Mouse (Mus musculus): ENCODE measurements around the gene Zfp667. TPM values are rescaled to one million over a fixed set of nuclear protein-coding genes. Genes with fewer than 3 reads are reported as not detected.

Zfp667 gene
- total and polyA plus RNA-seq, 2 experiments = 0.43 to 1.6 TPM

DNA sequence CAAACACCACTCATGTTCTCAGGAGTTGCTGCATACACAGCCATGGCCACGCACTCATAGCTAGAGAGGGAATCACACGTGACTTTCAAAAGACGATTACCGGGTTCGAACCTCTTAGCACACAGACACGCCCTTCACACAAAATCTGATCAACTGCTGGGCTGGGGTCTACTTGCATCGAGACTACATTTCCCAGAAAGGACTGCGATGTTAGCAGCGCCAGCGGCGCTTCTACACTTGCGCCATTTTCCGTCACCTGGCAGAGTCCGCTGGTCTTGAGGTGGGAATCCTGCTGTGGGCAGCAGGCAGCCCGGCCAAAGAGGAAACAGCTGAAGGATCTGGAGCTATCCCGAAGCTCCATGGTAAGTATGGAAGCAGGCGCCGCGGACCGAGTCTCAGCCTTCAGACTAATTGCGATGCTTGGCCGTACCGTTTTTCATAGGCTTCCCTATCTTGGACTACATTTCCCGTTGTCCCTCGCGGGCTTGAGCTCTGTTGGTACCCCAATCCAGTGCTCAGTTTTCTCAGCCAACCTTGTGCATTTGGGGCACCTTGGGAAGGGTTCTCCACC lies 57.2 kb downstream of the Zfp667 start, which contains the start of gene Gm3854:
Gene Gm3854, plus strand, starts transcription at position 259 of the 571 bp plus-strand sequence.
- WGBS = 2% methylated on average over 26 of the region's 26 CpGs
- Histone ChIP-seq H3K9ac (ENCODE audit: low read depth, low read length) (peak within 1 kb of the TSS; percentile 16; the same call in 1 of the 2 replicates), H3K4me3 (ENCODE audit: insufficient read depth, low read depth, low read length) (peak within 1 kb of the TSS; percentile 73), H3K27me3 (ENCODE audit: control insufficient read depth, insufficient read depth, low read length) (peaks cover 2% of the 10 kb centered on the region; the same call in 1 of the 2 replicates), H3K79me2 (ENCODE audit: control insufficient read depth, insufficient read depth, low read length) (no peaks in the 10 kb centered on the region), H3K27ac (replicated peaks; ENCODE audit: insufficient read depth, low read depth, low read length) (no peak within 1 kb of the TSS), H3K36me3 (ENCODE audit: control insufficient read depth, insufficient read depth, low read length) (no peaks in the 10 kb centered on the region), H3K4me1 (ENCODE audit: control insufficient read depth, insufficient read depth, low read length) (no peaks in the 10 kb centered on the region)
- TF ChIP-seq POLR2A (IDR thresholded peaks at IDR 0.05; ENCODE audit: extremely low read depth, insufficient read depth, low read length) = no peak
- no peak for TF ChIP-seq CTCF (IDR thresholded peaks at IDR 0.05; ENCODE audit: low read depth, low read length)
- peak; percentile 38 for DNase-seq (ENCODE audit: extremely low read depth, low read depth, low spot score)

DNA sequence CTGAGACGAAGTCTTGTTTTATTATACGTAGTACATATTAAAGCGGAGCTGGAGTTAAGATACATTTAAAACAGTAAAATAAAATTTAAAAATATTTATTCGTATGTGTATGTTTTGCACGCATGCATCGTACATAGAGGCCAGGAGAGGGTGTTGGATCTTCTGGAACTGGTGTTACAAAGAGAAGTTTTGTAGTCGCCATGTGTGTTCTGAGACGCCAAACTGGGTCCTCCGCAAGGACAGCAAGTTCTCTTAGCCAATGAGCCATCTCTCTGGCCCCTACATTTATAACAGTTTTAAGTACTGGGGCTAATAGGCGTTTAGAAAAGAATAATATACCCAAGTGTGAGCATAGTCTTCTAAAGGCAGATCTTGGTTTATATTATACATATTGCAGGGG lies 57.7 kb downstream of the Zfp667 start:
- TF ChIP-seq POLR2A (IDR thresholded peaks at IDR 0.05; ENCODE audit: extremely low read depth, insufficient read depth, low read length) = no peak
- no peak for TF ChIP-seq CTCF (IDR thresholded peaks at IDR 0.05; ENCODE audit: low read depth, low read length)
- no peak for DNase-seq (ENCODE audit: extremely low read depth, low read depth, low spot score)
- Histone ChIP-seq H3K27ac (replicated peaks; ENCODE audit: insufficient read depth, low read depth, low read length) (no peak overlapping the region), H3K79me2 (ENCODE audit: control insufficient read depth, insufficient read depth, low read length) (no peaks in the 10 kb centered on the region), H3K27me3 (ENCODE audit: control insufficient read depth, insufficient read depth, low read length) (peaks cover 2% of the 10 kb centered on the region; the same call in 1 of the 2 replicates), H3K9ac (ENCODE audit: low read depth, low read length) (no peak overlapping the region), H3K4me3 (ENCODE audit: insufficient read depth, low read depth, low read length) (peak overlapping the region; percentile 73; the same call in 1 of the 2 replicates), H3K36me3 (ENCODE audit: control insufficient read depth, insufficient read depth, low read length) (no peaks in the 10 kb centered on the region), H3K4me1 (ENCODE audit: control insufficient read depth, insufficient read depth, low read length) (no peaks in the 10 kb centered on the region)
- 38% methylated on average over 10 of the region's 10 CpGs for WGBS

Other genes starting within 250 kb of the Zfp667 start
- not detected in 2 replicates for gene Nlrp4c, start 241.4 kb upstream of the Zfp667 start, total RNA-seq (2014; rRNA removed)
- not detected in 2 replicates for gene Nlrp4c, start 241.4 kb upstream of the Zfp667 start, polyA plus RNA-seq (2012; rRNA removed)
- gene Zfp787, start 130.6 kb upstream of the Zfp667 start, total RNA-seq (2014; rRNA removed) = 33.7 and 36.8 TPM in 2 replicates
- gene Zfp787, start 130.6 kb upstream of the Zfp667 start, polyA plus RNA-seq (2012; rRNA removed) = 46.0 and 51.7 TPM in 2 replicates
- gene Zfp444, start 114.4 kb upstream of the Zfp667 start, total RNA-seq (2014; rRNA removed) = 11.0 and 17.5 TPM in 2 replicates
- 23.9 and 29.7 TPM in 2 replicates for gene Zfp444, start 114.4 kb upstream of the Zfp667 start, polyA plus RNA-seq (2012; rRNA removed)
- not detected in 2 replicates for gene Galp, start 89.5 kb upstream of the Zfp667 start, total RNA-seq (2014; rRNA removed)
- not detected in 2 replicates for gene Galp, start 89.5 kb upstream of the Zfp667 start, polyA plus RNA-seq (2012; rRNA removed)
- gene Zscan5b, start 64.3 kb upstream of the Zfp667 start, total RNA-seq (2014; rRNA removed) = not detected in 2 replicates
- not detected in 2 replicates for gene Zscan5b, start 64.3 kb upstream of the Zfp667 start, polyA plus RNA-seq (2012; rRNA removed)
- gene Epp13, start 33.9 kb upstream of the Zfp667 start, total RNA-seq (2014; rRNA removed) = not detected in 2 replicates
- gene Epp13, start 33.9 kb upstream of the Zfp667 start, polyA plus RNA-seq (2012; rRNA removed) = not detected in 2 replicates
- gene Zfp583, start 44.7 kb downstream of the Zfp667 start, total RNA-seq (2014; rRNA removed) = 0.27 and 0.28 TPM in 2 replicates
- gene Zfp583, start 44.7 kb downstream of the Zfp667 start, polyA plus RNA-seq (2012; rRNA removed) = 0.05 TPM in 1 of 2 replicates, not detected in the other
- gene Gm3854, start 57.2 kb downstream of the Zfp667 start, total RNA-seq (2014; rRNA removed) = under 0.01 and 0.07 TPM in 2 replicates
- gene Gm3854, start 57.2 kb downstream of the Zfp667 start, polyA plus RNA-seq (2012; rRNA removed) = not detected in 2 replicates
- 0.74 and 1.3 TPM in 2 replicates for gene Zfp78, start 76.7 kb downstream of the Zfp667 start, total RNA-seq (2014; rRNA removed)
- gene Zfp78, start 76.7 kb downstream of the Zfp667 start, polyA plus RNA-seq (2012; rRNA removed) = 0.21 and 0.68 TPM in 2 replicates
- 1.2 and 1.9 TPM in 2 replicates for gene Zfp28, start 96.7 kb downstream of the Zfp667 start, total RNA-seq (2014; rRNA removed)
- 0.21 and 0.51 TPM in 2 replicates for gene Zfp28, start 96.7 kb downstream of the Zfp667 start, polyA plus RNA-seq (2012; rRNA removed)
- gene Smim17, start 112.1 kb downstream of the Zfp667 start, total RNA-seq (2014; rRNA removed) = not detected in 2 replicates
- not detected in 2 replicates for gene Smim17, start 112.1 kb downstream of the Zfp667 start, polyA plus RNA-seq (2012; rRNA removed)
- not detected in 2 replicates for gene Gm20715, start 123.7 kb downstream of the Zfp667 start, total RNA-seq (2014; rRNA removed)
- not detected in 2 replicates for gene Gm20715, start 123.7 kb downstream of the Zfp667 start, polyA plus RNA-seq (2012; rRNA removed)
- gene Olfr1344, start 152.1 kb downstream of the Zfp667 start, total RNA-seq (2014; rRNA removed) = not detected in 2 replicates
- not detected in 2 replicates for gene Olfr1344, start 152.1 kb downstream of the Zfp667 start, polyA plus RNA-seq (2012; rRNA removed)
- not detected in 2 replicates for gene Olfr1336, start 169.6 kb downstream of the Zfp667 start, total RNA-seq (2014; rRNA removed)
- not detected in 2 replicates for gene Olfr1336, start 169.6 kb downstream of the Zfp667 start, polyA plus RNA-seq (2012; rRNA removed)
- gene Olfr1346, start 180.5 kb downstream of the Zfp667 start, total RNA-seq (2014; rRNA removed) = not detected in 2 replicates
- gene Olfr1346, start 180.5 kb downstream of the Zfp667 start, polyA plus RNA-seq (2012; rRNA removed) = not detected in 2 replicates
- not detected in 2 replicates for gene Olfr5, start 200.4 kb downstream of the Zfp667 start, total RNA-seq (2014; rRNA removed)
- not detected in 2 replicates for gene Olfr5, start 200.4 kb downstream of the Zfp667 start, polyA plus RNA-seq (2012; rRNA removed)
- gene Olfr1347, start 213.2 kb downstream of the Zfp667 start, total RNA-seq (2014; rRNA removed) = not detected in 2 replicates
- not detected in 2 replicates for gene Olfr1347, start 213.2 kb downstream of the Zfp667 start, polyA plus RNA-seq (2012; rRNA removed)
- not detected in 2 replicates for gene Olfr1348, start 222.2 kb downstream of the Zfp667 start, total RNA-seq (2014; rRNA removed)
- gene Olfr1348, start 222.2 kb downstream of the Zfp667 start, polyA plus RNA-seq (2012; rRNA removed) = not detected in 2 replicates
- gene Olfr1349, start 236.4 kb downstream of the Zfp667 start, total RNA-seq (2014; rRNA removed) = not detected in 2 replicates
- not detected in 2 replicates for gene Olfr1349, start 236.4 kb downstream of the Zfp667 start, polyA plus RNA-seq (2012; rRNA removed)